Mouse (Mus musculus) spleen, adult 18-20 months (tissue): Measurements from ENCODE around the gene Rnf224.

ENCODE experiments used
- DNase-seq, 2 experiments: peaks; one replicate each; pipeline ENCODE4 v3.0.0; 2022; ENCODE audit warnings: mixed read lengths in 2 of 2

Gene Rnf224

GRCm38 (mm10) chr2:25225811-25226379 lies 10.7 kb downstream of the Rnf224 start:
- DNase-seq: no peak

GRCm38 (mm10) chr2:25224766-25225752 lies 11.5 kb downstream of the Rnf224 start:
- DNase-seq: peak; percentile 89 to 97

- no peak for DNase-seq
These were observed 12.2 kb downstream of the Rnf224 start, which contains the start of gene Tubb4b for GRCm38 (mm10) chr2:25224492-25224765. Gene Tubb4b (minus strand): TSS chr2:25224702.

GRCm38 (mm10) chr2:25223681-25224491 lies 12.7 kb downstream of the Rnf224 start:
- DNase-seq: peak; percentile 75 to 78

GRCm38 (mm10) chr2:25221331-25221772 lies 15.2 kb downstream of the Rnf224 start:
- no peak for DNase-seq

GRCm38 (mm10) chr2:25218445-25218844 lies 18.1 kb downstream of the Rnf224 start, which contains the start of gene Fam166a:
Gene Fam166a (plus strand): TSS chr2:25218745.
- no peak for DNase-seq

- no peak for DNase-seq
These were observed 18.9 kb downstream of the Rnf224 start for GRCm38 (mm10) chr2:25217666-25218065.

GRCm38 (mm10) chr2:25214444-25214843 lies 22.1 kb downstream of the Rnf224 start, which contains the start of gene Stpg3:
Gene Stpg3 (minus strand): TSS chr2:25214637.
- DNase-seq: no peak

- no peak for DNase-seq
These were observed 23.2 kb downstream of the Rnf224 start for GRCm38 (mm10) chr2:25213266-25213865.

GRCm38 (mm10) chr2:25211121-25211670 lies 25.4 kb downstream of the Rnf224 start, which contains the start of gene Nelfb:
Gene Nelfb (minus strand): TSS chr2:25211489.
- peak; percentile 86 to 91 for DNase-seq

- no peak for DNase-seq
These were observed 25.9 kb downstream of the Rnf224 start for GRCm38 (mm10) chr2:25210686-25211085.

- no peak for DNase-seq
These were observed 29.0 kb downstream of the Rnf224 start for GRCm38 (mm10) chr2:25207593-25207992.

- DNase-seq: no peak
These were observed 32.9 kb downstream of the Rnf224 start for GRCm38 (mm10) chr2:25203631-25204214.

- DNase-seq: no peak
These were observed 36.0 kb downstream of the Rnf224 start for GRCm38 (mm10) chr2:25200631-25201030.

GRCm38 (mm10) chr2:25197946-25198345 lies 38.6 kb downstream of the Rnf224 start:
- no peak for DNase-seq

GRCm38 (mm10) chr2:25197191-25197590 lies 39.4 kb downstream of the Rnf224 start:
- peak in 1 of 2 experiments; percentile 21 for DNase-seq

- peak; percentile 78 to 89 for DNase-seq
These were observed 40.2 kb downstream of the Rnf224 start, which contains the start of gene Tor4a for GRCm38 (mm10) chr2:25196172-25196954. Gene Tor4a (minus strand): TSS chr2:25196886.

GRCm38 (mm10) chr2:25195211-25196156 lies 41.1 kb downstream of the Rnf224 start:
- peak; percentile 86 to 89 for DNase-seq

- peak; percentile 43 to 50 for DNase-seq
These were observed 42.0 kb downstream of the Rnf224 start for GRCm38 (mm10) chr2:25194486-25195171.
